Mouse (Mus musculus) kidney, postnatal 0 days (tissue): Measurements from ENCODE around the gene Megf11. TPM values are rescaled to one million over a fixed set of nuclear protein-coding genes. Genes with fewer than 3 reads are reported as not detected.

ENCODE experiments used
- ATAC-seq: fragments of 200-750 bp; cut with Nextera tagmentation; replicated peaks from 2 replicates; pipeline ENCODE4 v1.8.0; 2017; ENCODE audit warnings: low read depth, moderate number of reproducible peaks, moderate TSS enrichment, moderate library complexity; ENCODE audit not compliant: low FRiP score
- DNase-seq: peaks from one replicate; pipeline ENCODE4 v3.0.0-alpha.2; 2016; ENCODE audit warnings: low spot score
- H3K27ac ChIP-seq: fragments of 300-500 bp; sonication (generic); 2 replicates; pipeline ENCODE4 v1.5.1; 2014; ENCODE audit warnings: mild to moderate bottlenecking
- H3K27me3 ChIP-seq: fragments of 300-500 bp; sonication (generic); 2 replicates; pipeline ENCODE4 v1.6.1; 2014; ENCODE audit warnings: low read length, mixed read lengths; ENCODE audit not compliant: insufficient read depth
- H3K36me3 ChIP-seq: fragments of 300-500 bp; sonication (generic); 2 replicates; pipeline ENCODE4 v1.6.1; 2014; ENCODE audit warnings: low read length, mixed read lengths; ENCODE audit not compliant: insufficient read depth
- H3K4me1 ChIP-seq: fragments of 300-500 bp; sonication (generic); replicated peaks from 2 replicates; pipeline ENCODE4 v1.6.1; 2014; ENCODE audit warnings: antibody characterized with exemption, low read length, mixed read lengths; ENCODE audit not compliant: insufficient read depth
- H3K4me2 ChIP-seq: fragments of 300-500 bp; sonication (generic); 2 replicates; pipeline ENCODE4 v1.6.1; 2014; ENCODE audit warnings: mild to moderate bottlenecking, low read length, moderate library complexity, mixed read lengths
- H3K4me3 ChIP-seq: fragments of 300-500 bp; sonication (generic); replicated peaks from 2 replicates; pipeline ENCODE4 v1.5.1; 2014; ENCODE audit warnings: low read depth, low read length
- H3K9ac ChIP-seq: fragments of 300-500 bp; sonication (generic); 2 replicates; pipeline ENCODE4 v1.6.1; 2014; ENCODE audit warnings: low read depth, low read length
- H3K9me3 ChIP-seq: fragments of 300-500 bp; sonication (generic); replicated peaks from 2 replicates; pipeline ENCODE4 v1.6.1; 2016; ENCODE audit warnings: low read length, inconsistent platforms, mixed read lengths
- CTCF ChIP-seq: IDR thresholded peaks from 2 replicates; pipeline ENCODE4 v1.5.1; 2016; ENCODE audit warnings: antibody characterized with exemption, low read depth, mild to moderate bottlenecking, moderate library complexity
- WGBS: fragments of 180-500 bp; shearing (Covaris S2); extraction: QIAGEN DNeasy Blood & Tissue Kit; methylation state at CpG from one replicate; pipeline ENCODE4 v1.1.7; 2014; 5-methylcytosine and 5-hydroxymethylcytosine counted together
- polyA plus RNA-seq: library from polyadenylated mRNA; unstranded; fragments of >200 nt; fragmentation: Nextera tagmentation; extraction: Ambion mirVana; gene quantifications from 2 replicates; pipeline ENCODE4 v1.2.1, GENCODE M21; 2015

The Megf11 gene
- polyA plus RNA-seq, 1 experiment from 2014 or later: 2.6 TPM

DNA sequence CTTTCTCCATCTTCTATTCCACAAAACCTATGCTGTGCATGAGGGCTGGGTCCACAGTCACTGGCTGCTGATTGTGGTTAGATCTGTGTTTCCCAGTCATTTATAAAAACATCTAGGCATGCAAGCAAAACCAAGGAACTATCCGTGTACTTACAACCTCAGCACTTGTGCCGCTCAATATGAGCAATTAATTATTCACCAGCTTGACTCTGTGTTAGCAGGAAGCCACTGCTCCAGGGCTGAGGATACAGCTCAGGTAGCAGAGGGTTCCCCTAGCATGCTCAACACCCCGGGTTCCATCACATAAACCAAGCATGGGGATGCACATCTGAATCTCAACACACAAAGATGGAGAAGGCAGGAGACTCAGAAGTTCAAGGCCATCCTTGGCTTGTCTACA, 233.0 kb downstream of the Megf11 start:
- no peaks in the 10 kb centered on the region for H3K36me3 ChIP-seq
- no peak for TF ChIP-seq CTCF
- no peak overlapping the region for H3K9ac ChIP-seq
- H3K9me3 ChIP-seq: no peaks in the 10 kb centered on the region
- WGBS: 55% methylated on average over 3 of the region's 3 CpGs
- ATAC-seq: no peak
- H3K4me1 ChIP-seq: no peaks in the 10 kb centered on the region
- DNase-seq: no peak
- no peaks in the 10 kb centered on the region for H3K27me3 ChIP-seq
- no peak overlapping the region; the same call in 1 of the 2 replicates for H3K27ac ChIP-seq
- H3K4me3 ChIP-seq: no peak overlapping the region
- no peak overlapping the region for H3K4me2 ChIP-seq

DNA sequence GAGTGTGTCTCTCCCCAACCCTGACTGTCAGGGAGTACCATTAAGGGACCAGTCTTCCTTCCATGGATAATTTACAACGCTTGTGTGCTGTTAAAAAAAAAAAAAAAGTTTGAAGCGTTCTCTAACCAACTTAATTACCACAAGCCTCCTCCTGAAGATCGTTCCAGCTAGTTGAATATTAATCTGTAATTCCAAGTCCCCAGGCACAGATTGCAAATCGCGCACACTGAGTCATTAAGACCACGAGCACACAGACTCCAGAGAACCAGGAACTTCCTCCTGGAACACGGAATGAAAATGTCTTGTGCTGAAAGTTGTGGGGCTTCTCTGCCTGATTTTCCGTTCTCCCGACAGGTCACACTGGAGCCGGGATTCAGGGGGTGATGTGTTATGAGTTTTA, 234.0 kb downstream of the Megf11 start:
- Histone ChIP-seq H3K9ac (no peak overlapping the region), H3K4me2 (no peak overlapping the region), H3K36me3 (no peaks in the 10 kb centered on the region), H3K9me3 (no peaks in the 10 kb centered on the region), H3K4me3 (no peak overlapping the region), H3K27ac (peak overlapping the region; percentile 47; the same call in 1 of the 2 replicates), H3K27me3 (no peaks in the 10 kb centered on the region), H3K4me1 (no peaks in the 10 kb centered on the region)
- WGBS: 51% methylated on average over 10 of the region's 10 CpGs
- ATAC-seq (no peak), DNase-seq (peak; percentile 37)
- no peak for TF ChIP-seq CTCF

DNA sequence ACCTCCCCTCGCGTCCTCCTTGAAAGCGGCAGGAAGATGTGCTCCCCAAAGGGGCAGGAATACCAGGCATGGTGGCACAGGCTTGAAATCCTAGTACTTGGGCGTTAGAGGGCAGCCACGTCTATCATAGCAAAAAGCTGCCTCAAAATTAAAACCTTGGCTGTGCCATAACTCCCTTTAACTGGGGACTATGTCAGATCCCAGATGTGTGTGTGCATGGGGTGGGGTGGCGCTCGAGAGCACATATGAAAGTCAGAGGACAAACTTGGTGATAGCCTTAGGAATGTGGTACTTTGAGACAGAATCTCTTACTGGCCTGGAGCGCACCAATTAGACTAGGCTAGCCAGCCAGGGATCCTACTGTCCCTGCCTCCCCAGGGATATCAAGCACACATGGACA, 235.2 kb downstream of the Megf11 start:
- H3K27me3 ChIP-seq: no peaks in the 10 kb centered on the region
- H3K9ac ChIP-seq: no peak overlapping the region
- DNase-seq (no peak), ATAC-seq (no peak)
- 55% methylated on average over 8 of the region's 8 CpGs for WGBS
- TF ChIP-seq CTCF: peak; percentile 34; the same call in 1 of the 2 replicates
- no peaks in the 10 kb centered on the region for H3K9me3 ChIP-seq
- H3K4me2 ChIP-seq: no peak overlapping the region
- no peaks in the 10 kb centered on the region for H3K4me1 ChIP-seq
- no peak overlapping the region for H3K4me3 ChIP-seq
- no peak overlapping the region for H3K27ac ChIP-seq
- no peaks in the 10 kb centered on the region for H3K36me3 ChIP-seq

GRCm38 (mm10) chr9:64621499-64622296, 236.3 kb downstream of the Megf11 start:
- ATAC-seq: no peak
- no peak overlapping the region for H3K4me2 ChIP-seq
- H3K27me3 ChIP-seq: no peaks in the 10 kb centered on the region
- no peak overlapping the region for H3K27ac ChIP-seq
- no peaks in the 10 kb centered on the region for H3K9me3 ChIP-seq
- no peak for DNase-seq
- no peaks in the 10 kb centered on the region for H3K36me3 ChIP-seq
- 54% methylated on average over 5 of the region's 5 CpGs for whole genome bisulfite sequencing
- H3K4me3 ChIP-seq: no peak overlapping the region
- H3K9ac ChIP-seq: no peak overlapping the region
- no peak for TF ChIP-seq CTCF
- no peaks in the 10 kb centered on the region for H3K4me1 ChIP-seq

DNA sequence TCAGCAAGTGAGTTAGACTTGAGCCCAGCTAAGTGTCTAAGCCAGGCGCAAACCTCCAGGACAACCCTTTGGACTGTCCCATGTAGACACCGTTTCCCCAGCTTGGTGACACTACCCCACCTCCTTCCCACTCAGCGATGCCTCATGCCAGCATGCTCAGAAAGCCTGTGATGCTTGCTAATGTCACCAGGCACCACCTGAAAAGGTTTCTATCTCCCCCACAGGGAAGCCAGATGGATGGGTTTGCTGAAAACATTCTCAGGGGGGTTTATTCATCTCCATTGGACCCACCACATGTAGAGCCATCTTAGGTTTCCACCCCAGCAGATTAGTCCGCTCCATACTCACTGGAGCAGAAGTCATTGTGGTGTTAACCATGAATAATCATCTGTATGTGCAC, 237.9 kb downstream of the Megf11 start:
- Histone ChIP-seq H3K4me1 (no peaks in the 10 kb centered on the region), H3K27me3 (no peaks in the 10 kb centered on the region), H3K4me2 (no peak overlapping the region), H3K27ac (no peak overlapping the region), H3K4me3 (no peak overlapping the region), H3K36me3 (no peaks in the 10 kb centered on the region), H3K9ac (no peak overlapping the region), H3K9me3 (no peaks in the 10 kb centered on the region)
- no peak for TF ChIP-seq CTCF
- ATAC-seq: no peak
- WGBS: 94% methylated on average over 4 of the region's 4 CpGs
- DNase-seq: no peak

DNA sequence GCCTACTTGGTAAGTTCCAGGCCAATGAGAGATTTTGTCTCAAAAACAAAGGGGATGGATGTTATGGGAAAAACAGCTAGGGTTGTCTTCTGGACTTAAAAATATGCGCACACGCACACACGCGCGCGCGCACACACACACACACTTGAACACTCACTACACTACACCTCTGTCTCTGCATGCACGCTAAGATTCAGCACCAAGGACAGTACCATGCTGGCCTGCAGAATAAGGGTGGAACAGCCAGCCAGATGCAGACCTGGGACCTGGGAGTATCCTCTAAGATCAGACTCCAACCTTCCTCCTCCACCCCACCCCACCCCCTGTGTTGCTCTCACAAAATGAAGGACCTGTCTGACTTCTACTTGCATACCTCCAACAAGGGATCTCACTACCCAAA, 239.1 kb downstream of the Megf11 start:
- Histone ChIP-seq H3K36me3 (no peaks in the 10 kb centered on the region), H3K4me3 (no peak overlapping the region), H3K4me1 (no peaks in the 10 kb centered on the region), H3K9me3 (no peaks in the 10 kb centered on the region), H3K9ac (no peak overlapping the region), H3K4me2 (no peak overlapping the region), H3K27ac (no peak overlapping the region), H3K27me3 (no peaks in the 10 kb centered on the region)
- 68% methylated on average over 8 of the region's 8 CpGs for WGBS
- ATAC-seq (no peak), DNase-seq (peak; percentile 83)
- no peak for TF ChIP-seq CTCF
